Mouse (Mus musculus) Muller cell, postnatal 12 days (primary cell): ENCODE data around the gene Gadd45b.

Experiments used
- DNase-seq: peaks from one replicate; pipeline ENCODE4 v3.0.0-alpha.2; 2015; ENCODE audit errors: inconsistent ontology term

Gadd45b gene

GRCm38 (mm10) chr10:80935241-80935640, 5.4 kb downstream of the Gadd45b start:
- DNase-seq = no peak

GRCm38 (mm10) chr10:80935698-80936097, 5.8 kb downstream of the Gadd45b start:
- DNase-seq = peak; percentile 47

- peak; percentile 69 for DNase-seq
Measured at GRCm38 (mm10) chr10:80936135-80936809, 6.4 kb downstream of the Gadd45b start.

GRCm38 (mm10) chr10:80936810-80937164, 6.9 kb downstream of the Gadd45b start:
- DNase-seq = no peak

GRCm38 (mm10) chr10:80937646-80938045, 7.8 kb downstream of the Gadd45b start:
- DNase-seq = no peak

- peak; percentile 70 for DNase-seq
Measured at GRCm38 (mm10) chr10:80938831-80939550, 9.1 kb downstream of the Gadd45b start.

- DNase-seq = peak; percentile 82
Measured at GRCm38 (mm10) chr10:80939671-80940070, 9.8 kb downstream of the Gadd45b start.

- DNase-seq = peak; percentile 87
Measured at GRCm38 (mm10) chr10:80940320-80940987, 10.6 kb downstream of the Gadd45b start.

- DNase-seq = no peak
Measured at GRCm38 (mm10) chr10:80940988-80941347, 11.1 kb downstream of the Gadd45b start.

- DNase-seq = no peak
Measured at GRCm38 (mm10) chr10:80942919-80943318, 13.0 kb downstream of the Gadd45b start.

GRCm38 (mm10) chr10:80943701-80944100, 13.8 kb downstream of the Gadd45b start:
- DNase-seq = peak; percentile 92

GRCm38 (mm10) chr10:80944231-80944630, 14.4 kb downstream of the Gadd45b start:
- no peak for DNase-seq

- no peak for DNase-seq
Measured at GRCm38 (mm10) chr10:80946684-80947437, 17.0 kb downstream of the Gadd45b start.

GRCm38 (mm10) chr10:80947802-80948201, 17.9 kb downstream of the Gadd45b start:
- DNase-seq = peak; percentile 92

GRCm38 (mm10) chr10:80948570-80948969, 18.7 kb downstream of the Gadd45b start:
- DNase-seq = peak; percentile 79

GRCm38 (mm10) chr10:80949081-80949480, 19.2 kb downstream of the Gadd45b start:
- DNase-seq = no peak

GRCm38 (mm10) chr10:80950314-80950713, 20.4 kb downstream of the Gadd45b start:
- no peak for DNase-seq

GRCm38 (mm10) chr10:80951761-80952390, 22.0 kb downstream of the Gadd45b start:
- DNase-seq = no peak

- DNase-seq = no peak
Measured at GRCm38 (mm10) chr10:80952449-80952848, 22.6 kb downstream of the Gadd45b start.

- no peak for DNase-seq
Measured at GRCm38 (mm10) chr10:80954415-80954814, 24.5 kb downstream of the Gadd45b start.

GRCm38 (mm10) chr10:80954843-80955242, 25.0 kb downstream of the Gadd45b start:
- DNase-seq = peak; percentile 88

- peak; percentile 84 for DNase-seq
Measured at GRCm38 (mm10) chr10:80955536-80955935, 25.7 kb downstream of the Gadd45b start.
